Mouse (Mus musculus): ENCODE measurements around the gene Jph2. TPM values are rescaled to one million over a fixed set of nuclear protein-coding genes. Genes with fewer than 3 reads are reported as not detected.

The Jph2 gene
- polyA plus RNA-seq, 1 experiment = 0.13 TPM

DNA sequence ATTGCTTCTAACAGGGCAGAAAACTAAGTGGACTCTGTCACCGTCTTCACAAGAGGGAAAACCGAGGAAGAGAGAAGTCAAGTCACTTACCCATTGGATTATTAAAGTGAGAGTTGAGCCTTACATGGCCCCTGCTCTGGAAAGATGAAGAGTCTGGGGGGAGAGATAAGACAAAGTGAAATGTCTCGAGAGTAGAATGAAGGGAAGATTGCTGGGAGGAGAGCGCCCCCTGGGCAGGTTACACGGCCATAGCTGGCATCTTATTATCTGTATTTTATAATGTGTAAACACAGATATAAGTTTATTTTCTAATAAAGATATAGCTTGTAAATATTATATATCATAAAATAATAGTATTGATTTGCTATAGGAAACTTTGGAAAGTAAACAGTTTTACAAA is 47.4 kb downstream of the Jph2 start:
- Histone ChIP-seq H3K4me1 (peaks cover under 1% of the 10 kb centered on the region), H3K4me3 (replicated peaks) (no peak overlapping the region), H3K27me3 (replicated peaks) (peaks cover 57% of the 10 kb centered on the region), H3K9me3 (peaks cover 7% of the 10 kb centered on the region; the same call in 1 of the 2 replicates), H3K36me3 (replicated peaks; ENCODE audit: low read length) (no peaks in the 10 kb centered on the region)
- TF ChIP-seq FLI1 (IDR thresholded peaks at IDR 0.05; ENCODE audit: low read length) (no peak), GATA1 (IDR thresholded peaks at IDR 0.05; ENCODE audit: borderline replicate concordance, low read length) (no peak)

DNA sequence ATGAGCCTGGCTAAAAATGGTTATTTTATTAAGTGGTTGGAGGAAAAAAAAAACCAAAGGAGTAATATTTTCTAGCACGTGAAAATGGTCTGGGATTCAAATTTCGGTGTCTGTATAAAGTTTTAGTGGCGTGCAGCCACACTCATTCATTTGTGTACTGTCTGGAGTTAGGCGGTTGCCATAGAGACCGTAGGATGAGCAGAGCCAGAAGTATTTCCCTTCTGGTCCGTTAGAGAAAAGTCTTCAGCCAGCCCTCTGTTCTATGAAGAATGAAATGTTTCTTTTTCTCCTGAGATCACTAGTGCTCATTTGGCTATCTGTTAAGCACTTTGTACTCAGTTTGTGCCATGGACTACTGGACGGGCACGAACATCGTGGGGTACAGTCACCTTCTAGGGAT is 48.4 kb downstream of the Jph2 start:
- peaks cover 59% of the 10 kb centered on the region for H3K27me3 ChIP-seq (replicated peaks)
- H3K9me3 ChIP-seq = peaks cover 7% of the 10 kb centered on the region; the same call in 1 of the 2 replicates
- TF ChIP-seq FLI1 (IDR thresholded peaks at IDR 0.05; ENCODE audit: low read length) = no peak
- no peak for TF ChIP-seq GATA1 (IDR thresholded peaks at IDR 0.05; ENCODE audit: borderline replicate concordance, low read length)
- no peaks in the 10 kb centered on the region for H3K36me3 ChIP-seq (replicated peaks; ENCODE audit: low read length)
- H3K4me3 ChIP-seq (replicated peaks) = no peak overlapping the region
- H3K4me1 ChIP-seq = no peaks in the 10 kb centered on the region

DNA sequence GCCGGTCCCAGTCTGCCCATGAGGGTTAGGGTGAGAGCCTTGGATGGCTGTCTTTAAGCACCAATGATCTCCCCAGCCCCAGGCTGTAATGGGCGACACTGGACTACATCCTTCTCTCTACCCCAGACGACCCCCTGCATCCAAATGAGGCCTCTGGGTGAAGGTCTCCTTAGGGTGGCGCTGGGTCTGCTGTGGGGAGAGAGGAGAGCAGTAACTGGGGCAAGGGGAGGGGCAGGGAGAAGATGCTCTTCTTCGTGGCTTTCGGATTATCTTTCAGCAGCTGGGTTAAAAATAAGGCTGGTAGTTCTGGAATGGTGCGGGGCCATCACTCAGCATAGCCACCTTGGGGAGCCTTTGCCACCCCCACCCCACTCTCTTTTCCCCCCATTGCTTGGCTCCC is 49.1 kb downstream of the Jph2 start:
- TF ChIP-seq GATA1 (IDR thresholded peaks at IDR 0.05; ENCODE audit: borderline replicate concordance, low read length) (no peak), FLI1 (IDR thresholded peaks at IDR 0.05; ENCODE audit: low read length) (no peak)
- Histone ChIP-seq H3K4me1 (no peaks in the 10 kb centered on the region), H3K27me3 (replicated peaks) (peaks cover 55% of the 10 kb centered on the region), H3K9me3 (peaks cover 11% of the 10 kb centered on the region), H3K36me3 (replicated peaks; ENCODE audit: low read length) (no peaks in the 10 kb centered on the region), H3K4me3 (replicated peaks) (no peak overlapping the region)

DNA sequence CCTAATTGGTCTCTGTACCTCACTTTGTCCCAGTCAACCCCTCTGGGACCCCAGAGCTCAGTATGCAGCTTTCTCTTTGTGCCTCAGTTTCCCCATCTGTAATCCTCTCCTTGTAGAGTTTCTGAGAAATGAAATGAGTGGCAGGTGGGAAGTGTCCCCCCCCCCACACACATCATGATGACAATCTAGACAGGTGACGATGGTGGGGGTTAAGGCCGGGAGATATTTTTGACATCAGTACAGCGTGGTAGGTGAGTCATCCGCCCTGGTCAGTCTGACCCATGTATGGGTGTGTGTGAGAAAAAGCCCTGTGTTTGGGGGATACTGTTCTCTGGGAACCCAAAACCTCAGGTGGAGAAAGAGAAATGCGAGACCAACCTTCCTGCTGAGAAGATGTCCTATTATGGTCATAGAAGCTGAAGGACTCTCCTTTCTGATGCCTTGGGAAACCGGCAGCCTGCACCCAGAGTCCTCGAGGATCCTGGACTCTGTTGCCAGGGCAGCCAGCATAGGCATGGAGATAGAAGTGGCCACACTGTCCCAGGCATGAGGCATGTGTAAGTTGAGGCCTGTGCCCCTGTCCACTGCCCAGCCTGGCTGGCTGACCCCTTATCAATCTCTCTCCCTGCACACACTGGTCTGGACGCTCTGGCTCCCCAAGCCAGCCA is 50.1 kb downstream of the Jph2 start:
- H3K27me3 ChIP-seq (replicated peaks) = peaks cover 52% of the 10 kb centered on the region
- H3K9me3 ChIP-seq = peaks cover 15% of the 10 kb centered on the region
- H3K4me1 ChIP-seq = no peaks in the 10 kb centered on the region
- peak overlapping the region; percentile 16 for H3K4me3 ChIP-seq (replicated peaks)
- H3K36me3 ChIP-seq (replicated peaks; ENCODE audit: low read length) = no peaks in the 10 kb centered on the region
- TF ChIP-seq FLI1 (IDR thresholded peaks at IDR 0.05; ENCODE audit: low read length) = no peak

DNA sequence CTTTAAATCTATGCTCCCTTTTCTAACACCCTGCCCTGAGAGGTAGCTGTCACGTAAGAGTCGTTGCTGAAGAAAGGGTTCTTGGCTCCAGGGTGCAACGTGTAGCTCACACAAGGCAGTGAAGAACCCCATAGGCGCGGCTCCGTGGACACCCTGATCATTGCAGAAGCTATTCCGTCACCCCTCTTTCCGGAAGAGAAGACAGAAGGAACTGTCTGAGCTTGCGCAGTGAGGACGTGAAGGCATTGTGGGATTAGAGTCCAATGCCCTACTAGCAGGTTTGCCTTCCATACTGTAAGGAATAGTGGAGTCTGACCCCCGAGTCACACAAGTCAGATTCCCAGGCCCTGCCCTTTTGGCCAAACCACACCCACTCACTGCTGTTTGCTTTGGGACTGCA is 51.3 kb downstream of the Jph2 start:
- H3K4me3 ChIP-seq (replicated peaks) = no peak overlapping the region
- peaks cover 41% of the 10 kb centered on the region for H3K27me3 ChIP-seq (replicated peaks)
- no peaks in the 10 kb centered on the region for H3K36me3 ChIP-seq (replicated peaks; ENCODE audit: low read length)
- peaks cover 14% of the 10 kb centered on the region for H3K9me3 ChIP-seq
- no peaks in the 10 kb centered on the region for H3K4me1 ChIP-seq
- no peak for TF ChIP-seq FLI1 (IDR thresholded peaks at IDR 0.05; ENCODE audit: low read length)
- no peak for TF ChIP-seq GATA1 (IDR thresholded peaks at IDR 0.05; ENCODE audit: borderline replicate concordance, low read length)

DNA sequence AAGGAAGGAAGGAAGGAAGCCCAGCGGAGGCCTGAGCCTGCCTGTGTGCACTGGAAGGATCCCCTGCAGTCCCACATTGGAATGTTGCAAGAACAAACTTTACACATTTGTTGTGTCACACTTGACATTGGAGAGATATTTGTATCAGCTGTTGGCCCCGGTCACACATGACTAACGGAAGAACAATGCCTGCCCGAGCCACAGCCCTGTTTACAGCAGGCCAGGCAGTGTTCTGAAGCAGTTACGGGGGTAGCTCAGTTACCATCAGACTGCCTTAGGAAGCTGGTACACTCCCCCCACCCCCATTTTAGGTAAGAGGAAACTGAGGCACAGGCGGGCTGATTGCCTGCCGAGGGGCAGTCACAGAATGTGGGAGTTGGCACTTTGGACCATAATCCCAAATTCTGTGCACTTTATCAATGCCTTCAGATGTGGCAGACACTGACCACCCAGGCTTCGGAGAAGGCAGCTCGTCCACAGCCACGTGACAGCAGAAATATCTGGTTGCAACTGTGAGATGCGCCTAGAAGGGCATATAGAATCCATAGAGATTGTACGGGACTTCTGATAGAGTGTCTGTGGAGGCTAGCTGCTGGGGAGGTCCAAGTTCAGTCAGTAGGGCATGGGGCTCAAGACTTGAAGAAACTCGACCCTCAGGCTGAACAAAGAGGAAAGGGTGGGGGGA is 52.7 kb downstream of the Jph2 start:
- peaks cover 8% of the 10 kb centered on the region for H3K9me3 ChIP-seq
- H3K36me3 ChIP-seq (replicated peaks; ENCODE audit: low read length) = no peaks in the 10 kb centered on the region
- no peak overlapping the region for H3K4me3 ChIP-seq (replicated peaks)
- H3K4me1 ChIP-seq = no peaks in the 10 kb centered on the region
- TF ChIP-seq GATA1 (IDR thresholded peaks at IDR 0.05; ENCODE audit: borderline replicate concordance, low read length) (no peak), FLI1 (IDR thresholded peaks at IDR 0.05; ENCODE audit: low read length) (no peak)
- H3K27me3 ChIP-seq (replicated peaks) = peaks cover 49% of the 10 kb centered on the region

DNA sequence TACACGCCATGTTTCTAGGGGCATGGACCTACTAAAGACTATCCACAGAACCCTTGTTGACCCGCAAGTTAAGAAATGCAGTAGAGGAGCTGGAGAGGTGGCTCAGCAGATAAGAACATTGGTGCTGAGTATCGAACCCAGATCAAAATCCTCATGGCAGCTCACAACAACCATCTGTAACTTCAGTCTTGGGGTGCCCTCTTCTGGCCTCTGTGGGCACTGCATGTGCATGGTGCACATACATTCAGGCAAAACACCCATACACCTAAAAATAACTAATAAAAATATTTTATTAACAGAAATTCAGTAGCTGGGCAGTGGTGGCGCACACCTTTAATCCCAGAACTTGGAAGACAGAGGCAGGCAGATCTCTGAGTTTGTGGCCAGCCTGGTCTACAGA is 54.1 kb downstream of the Jph2 start:
- Histone ChIP-seq H3K9me3 (peaks cover 8% of the 10 kb centered on the region), H3K36me3 (replicated peaks; ENCODE audit: low read length) (no peaks in the 10 kb centered on the region), H3K4me3 (replicated peaks) (no peak overlapping the region), H3K27me3 (replicated peaks) (peaks cover 57% of the 10 kb centered on the region), H3K4me1 (no peaks in the 10 kb centered on the region)
- TF ChIP-seq GATA1 (IDR thresholded peaks at IDR 0.05; ENCODE audit: borderline replicate concordance, low read length) (no peak), FLI1 (IDR thresholded peaks at IDR 0.05; ENCODE audit: low read length) (no peak)

DNA sequence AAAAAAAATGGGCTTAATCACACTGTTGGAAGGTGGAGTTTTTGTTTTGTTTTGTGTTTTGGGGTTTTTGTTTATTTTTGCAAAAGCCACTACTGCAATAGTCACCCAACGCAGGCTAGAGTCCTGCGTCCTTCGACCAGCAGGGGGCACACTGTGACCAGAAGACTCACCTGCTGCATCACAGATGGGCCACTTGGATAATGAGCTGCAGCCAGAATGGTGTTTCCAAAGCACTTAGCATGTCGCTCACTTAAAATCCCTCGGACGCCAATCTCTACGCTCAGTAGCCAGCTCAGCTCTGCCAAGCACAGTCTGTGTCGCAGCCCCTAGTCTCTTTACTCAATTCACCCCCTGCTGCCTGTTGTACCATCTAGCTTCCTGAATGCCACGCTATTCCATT is 57.5 kb downstream of the Jph2 start:
- Histone ChIP-seq H3K4me3 (replicated peaks) (no peak overlapping the region), H3K4me1 (no peaks in the 10 kb centered on the region), H3K9me3 (peaks cover 8% of the 10 kb centered on the region), H3K27me3 (replicated peaks) (peaks cover 73% of the 10 kb centered on the region), H3K36me3 (replicated peaks; ENCODE audit: low read length) (no peaks in the 10 kb centered on the region)
- TF ChIP-seq GATA1 (IDR thresholded peaks at IDR 0.05; ENCODE audit: borderline replicate concordance, low read length) (no peak), FLI1 (IDR thresholded peaks at IDR 0.05; ENCODE audit: low read length) (no peak)

DNA sequence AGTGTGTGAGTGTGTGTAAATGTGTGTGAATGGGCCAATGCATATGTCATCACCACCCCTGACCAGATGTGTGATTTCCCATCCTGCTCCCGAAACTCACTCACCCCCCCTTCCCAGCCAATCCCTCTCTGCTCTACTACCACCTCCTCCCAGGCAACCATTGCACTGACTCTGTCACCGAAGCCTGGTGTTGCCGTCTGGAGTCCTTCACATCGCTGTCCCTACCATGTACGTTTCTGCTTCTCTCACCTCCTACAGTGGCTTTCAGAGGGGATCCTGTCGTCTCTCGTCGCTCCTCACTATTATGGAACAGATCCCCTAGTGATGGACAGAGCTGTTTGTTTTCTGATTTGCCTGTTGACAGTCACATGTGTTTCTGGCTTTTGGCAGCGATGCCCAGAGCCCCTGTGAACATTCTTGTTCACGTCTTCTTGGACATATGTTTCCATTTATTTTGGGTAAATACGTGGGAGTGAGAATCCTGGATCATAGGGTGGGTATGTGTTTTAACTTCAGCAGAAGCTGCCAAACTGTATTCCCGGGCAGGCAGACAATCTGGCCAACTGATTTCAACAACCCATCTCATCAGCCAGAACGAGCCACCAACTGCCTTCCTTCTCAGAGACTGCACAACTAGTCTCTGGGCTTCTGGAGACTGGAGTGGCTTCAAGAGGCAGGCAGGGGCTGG is 65.3 kb downstream of the Jph2 start:
- Histone ChIP-seq H3K9me3 (no peaks in the 10 kb centered on the region), H3K4me1 (no peaks in the 10 kb centered on the region), H3K36me3 (replicated peaks; ENCODE audit: low read length) (no peaks in the 10 kb centered on the region), H3K27me3 (replicated peaks) (peaks cover 71% of the 10 kb centered on the region), H3K4me3 (replicated peaks) (no peak overlapping the region)
- TF ChIP-seq FLI1 (IDR thresholded peaks at IDR 0.05; ENCODE audit: low read length) (no peak), GATA1 (IDR thresholded peaks at IDR 0.05; ENCODE audit: borderline replicate concordance, low read length) (no peak)

DNA sequence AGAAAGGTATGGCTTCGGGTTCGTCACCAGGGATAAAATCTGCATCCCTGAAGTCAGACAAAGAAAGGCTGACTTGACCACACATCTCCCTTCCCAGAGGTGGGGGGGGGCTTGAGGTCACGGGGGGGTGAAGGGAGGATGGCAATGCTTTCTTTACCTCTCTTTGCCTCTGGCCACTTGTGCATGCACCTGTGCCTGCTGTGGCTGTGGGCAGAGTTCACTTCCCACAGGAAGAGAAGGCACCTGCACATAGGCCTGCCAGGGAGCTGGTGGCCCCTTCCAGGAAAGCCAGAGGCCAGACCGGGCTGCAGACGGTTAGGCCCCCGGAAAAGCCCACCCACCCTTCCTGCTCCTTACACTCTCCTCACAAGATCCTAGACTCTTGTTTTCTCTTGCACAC is 66.4 kb downstream of the Jph2 start:
- peaks cover 71% of the 10 kb centered on the region for H3K27me3 ChIP-seq (replicated peaks)
- TF ChIP-seq GATA1 (IDR thresholded peaks at IDR 0.05; ENCODE audit: borderline replicate concordance, low read length) = no peak
- TF ChIP-seq FLI1 (IDR thresholded peaks at IDR 0.05; ENCODE audit: low read length) = no peak
- H3K36me3 ChIP-seq (replicated peaks; ENCODE audit: low read length) = no peaks in the 10 kb centered on the region
- H3K9me3 ChIP-seq = no peaks in the 10 kb centered on the region
- no peak overlapping the region for H3K4me3 ChIP-seq (replicated peaks)
- no peaks in the 10 kb centered on the region for H3K4me1 ChIP-seq

Data from megakaryocyte, embryonic 14.5 days (primary cell).